Mouse (Mus musculus) bone marrow, adult 2 months (tissue): ENCODE measurements at regions not wholly inside any gene's neighbourhood (a gene's known extent, or its start where the extent isn't known, plus 50 kb on each side); places are given as distances from the start of the nearest gene placed in this dataset.

ENCODE experiments used
- CTCF ChIP-seq: fragments of 200-500 bp; IDR thresholded peaks from 2 replicates; pipeline ENCODE4 v1.5.1; 2011; ENCODE audit warnings: low read length, control low read depth; ENCODE audit not compliant: control insufficient read depth, insufficient read depth
- POLR2A ChIP-seq: fragments of 200-500 bp; IDR thresholded peaks from 2 replicates; pipeline ENCODE4 v1.6.1; 2011; ENCODE audit warnings: low read depth, mild to moderate bottlenecking, control low read depth, low read length, borderline replicate concordance; ENCODE audit not compliant: control insufficient read depth

GRCm38 (mm10) chr10:20818548-20818947, 93.7 kb upstream of the Pde7b start:
- TF ChIP-seq CTCF = no peak
- TF ChIP-seq POLR2A = no peak
